Mouse (Mus musculus) c-Kit-positive CD71-positive TER-119-positive erythroid progenitor cells, embryonic 14.5 days (primary cell): ENCODE measurements around the gene Reep3.
"Not testable (repeated sequence)": the region's sequence is repeated elsewhere in the genome, so short reads cannot be mapped to it uniquely, and the experiment has no call there.

ENCODE experiments used
- DNase-seq: peaks from one replicate; pipeline ENCODE4 v3.0.0-alpha.2; 2013; ENCODE audit warnings: low spot score

The Reep3 gene

DNA sequence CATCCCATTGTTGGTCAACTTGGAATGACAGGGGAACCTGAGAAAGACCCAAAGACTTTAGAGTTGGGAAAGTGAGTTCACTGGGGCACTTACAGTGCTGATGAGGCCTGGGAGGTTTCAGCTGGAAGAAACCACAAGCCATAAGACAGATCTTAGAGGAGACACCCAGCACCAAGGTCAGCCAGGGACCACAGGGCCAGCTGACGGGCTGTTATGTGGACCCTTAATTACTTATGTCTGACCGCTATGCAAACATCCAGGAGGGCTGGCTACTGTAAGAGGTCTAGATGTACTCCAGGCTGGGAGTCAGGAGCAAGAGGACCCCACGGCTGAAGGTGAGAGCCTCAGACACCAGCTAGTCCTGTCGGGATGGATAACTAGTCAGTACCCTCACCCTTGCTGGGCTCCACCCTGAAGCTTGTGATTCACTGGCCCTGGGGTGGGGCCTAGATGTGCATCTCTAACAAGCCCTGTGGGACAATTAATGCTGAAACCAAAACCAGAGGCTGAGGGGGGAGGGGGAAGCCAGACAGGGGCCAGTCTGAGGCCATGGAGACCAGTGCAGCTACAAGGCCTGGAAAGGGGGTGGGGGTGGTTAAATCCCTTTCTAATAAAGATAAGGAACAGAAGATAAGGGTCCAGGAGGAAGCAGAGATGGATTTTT, 80.0 kb downstream of the Reep3 start:
- DNase-seq = no peak

DNA sequence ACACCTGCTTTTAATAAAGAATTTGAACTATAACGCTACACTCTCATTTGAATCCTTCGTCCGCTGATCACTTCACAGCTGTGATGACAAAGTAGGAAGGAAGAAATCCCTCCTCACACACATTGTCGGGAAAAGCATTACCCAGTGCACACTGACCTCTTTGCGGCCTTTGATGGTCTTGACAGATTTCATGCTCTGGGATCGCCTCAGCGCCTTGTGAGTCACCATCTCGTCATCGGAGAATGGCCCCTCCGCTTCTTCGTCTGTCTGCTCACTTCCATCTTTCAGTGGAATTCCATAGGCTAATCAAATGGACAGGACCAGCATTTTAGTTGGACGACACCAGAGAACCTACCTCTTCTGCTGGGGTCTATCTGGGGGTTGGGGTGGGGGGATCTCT, 82.0 kb downstream of the Reep3 start:
- DNase-seq = no peak

DNA sequence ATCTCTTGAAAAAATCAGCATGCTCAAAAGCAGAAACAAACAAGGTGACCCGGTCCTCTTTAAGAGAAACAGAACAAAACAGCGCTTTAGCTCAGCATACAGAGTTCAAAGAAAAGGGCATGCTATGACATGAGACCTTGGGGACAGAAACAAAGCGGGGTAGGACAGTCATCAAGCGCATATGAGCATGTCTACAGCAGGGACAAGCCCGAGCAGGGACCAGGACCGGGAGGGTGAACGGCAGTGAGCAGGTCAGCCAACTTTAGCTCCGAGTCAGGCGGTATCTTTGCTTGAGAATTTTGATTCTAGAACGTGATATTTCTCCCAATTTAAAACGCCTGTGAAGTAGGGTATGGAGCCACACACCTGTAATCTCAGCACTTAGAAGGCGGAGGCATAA, 86.2 kb downstream of the Reep3 start:
- DNase-seq = no peak

DNA sequence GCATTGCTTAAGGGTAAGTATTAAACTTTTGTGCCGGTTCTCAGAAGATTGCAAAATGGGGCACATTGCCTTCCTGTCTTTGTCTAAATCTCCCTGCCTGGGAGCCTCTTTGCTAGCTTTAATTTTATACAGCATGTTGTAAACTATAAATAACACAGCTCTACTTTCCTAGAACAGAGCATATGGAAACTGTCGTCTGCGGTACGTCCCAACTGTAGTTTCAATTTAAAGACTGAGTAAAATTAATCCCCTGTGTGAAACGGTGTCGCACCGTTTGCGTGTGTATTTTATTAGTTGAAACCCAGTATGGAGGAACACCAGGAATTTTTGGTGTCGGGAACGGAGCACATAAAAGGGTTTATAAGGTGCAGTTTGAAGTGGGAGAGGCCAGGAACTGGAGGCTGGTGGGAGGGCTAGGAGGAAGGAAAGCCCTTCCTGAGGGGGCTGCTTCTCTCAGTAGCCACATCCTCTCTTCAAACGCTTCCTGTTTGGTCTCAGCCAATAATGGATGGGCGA, 92.2 kb downstream of the Reep3 start:
- no peak for DNase-seq

DNA sequence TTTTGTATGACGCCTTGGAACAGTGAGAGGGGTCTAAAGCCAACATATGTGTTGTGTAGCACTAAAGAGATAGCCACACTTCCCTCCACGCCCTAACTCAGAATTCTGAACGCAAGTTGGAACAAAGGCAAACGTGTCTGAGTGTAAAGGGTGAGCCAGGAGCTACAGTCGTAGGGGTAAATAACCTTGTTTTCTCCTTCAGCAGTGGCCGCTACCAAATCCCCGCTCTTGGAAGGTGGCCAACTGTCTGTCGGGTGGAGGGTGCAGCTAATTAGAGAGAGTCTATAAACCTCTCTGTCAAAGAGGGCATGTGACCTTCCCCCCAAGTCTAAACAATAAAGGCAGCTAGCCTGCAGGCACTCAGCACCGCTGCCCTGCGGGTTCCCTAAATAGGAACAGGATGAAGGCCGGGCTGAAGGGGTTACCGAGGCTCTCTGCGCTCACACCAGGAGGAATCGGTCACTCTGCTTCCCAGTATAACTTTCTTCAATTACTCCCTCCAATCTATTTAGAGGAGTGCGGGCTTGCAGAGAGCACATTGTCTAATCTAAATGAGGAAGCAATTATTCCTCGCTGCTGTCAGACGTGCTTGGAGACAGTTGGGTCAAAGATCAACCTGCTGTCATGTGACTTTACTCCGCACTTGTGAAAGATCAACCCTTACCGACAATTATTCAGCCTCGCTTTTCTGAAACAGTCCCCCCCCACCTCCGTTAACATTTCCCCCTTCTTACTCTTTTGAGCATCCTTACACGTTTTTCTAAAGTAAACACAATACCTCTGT, 92.8 kb downstream of the Reep3 start:
- DNase-seq = no peak

DNA sequence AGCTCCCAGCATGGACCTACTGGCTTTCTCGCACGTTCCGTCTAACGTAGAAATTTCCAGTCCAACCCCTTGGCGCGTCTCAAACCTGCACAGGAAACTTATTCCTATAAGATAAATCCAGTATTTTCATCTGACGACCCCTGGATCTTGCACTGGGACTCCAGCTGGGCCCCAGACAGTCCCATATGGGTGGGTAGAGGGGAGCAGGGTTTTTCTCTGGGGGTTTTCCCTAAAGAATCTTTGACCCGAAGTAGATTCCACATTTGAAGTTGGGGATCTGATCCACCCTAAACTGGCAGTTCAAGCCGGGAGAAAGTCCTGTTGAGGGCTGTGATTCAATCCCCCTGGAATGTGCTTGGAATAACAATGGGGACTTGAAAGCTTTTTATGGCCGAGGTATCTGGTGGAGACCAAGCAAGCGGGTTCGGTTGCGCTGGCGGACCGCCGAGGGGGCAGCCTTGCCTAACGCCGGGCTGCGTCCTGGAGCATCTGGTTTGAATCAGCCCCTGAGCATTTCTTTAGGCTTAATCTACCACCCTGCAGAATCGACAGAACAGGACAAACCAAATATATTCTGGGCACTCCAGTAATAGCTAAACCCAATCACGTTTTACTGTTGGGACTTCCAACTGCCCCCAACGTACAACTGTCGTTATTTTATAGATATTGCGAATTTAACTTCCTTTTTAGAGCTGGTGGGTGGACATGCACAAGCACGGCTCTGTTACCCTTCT, 93.6 kb downstream of the Reep3 start:
- no peak for DNase-seq

DNA sequence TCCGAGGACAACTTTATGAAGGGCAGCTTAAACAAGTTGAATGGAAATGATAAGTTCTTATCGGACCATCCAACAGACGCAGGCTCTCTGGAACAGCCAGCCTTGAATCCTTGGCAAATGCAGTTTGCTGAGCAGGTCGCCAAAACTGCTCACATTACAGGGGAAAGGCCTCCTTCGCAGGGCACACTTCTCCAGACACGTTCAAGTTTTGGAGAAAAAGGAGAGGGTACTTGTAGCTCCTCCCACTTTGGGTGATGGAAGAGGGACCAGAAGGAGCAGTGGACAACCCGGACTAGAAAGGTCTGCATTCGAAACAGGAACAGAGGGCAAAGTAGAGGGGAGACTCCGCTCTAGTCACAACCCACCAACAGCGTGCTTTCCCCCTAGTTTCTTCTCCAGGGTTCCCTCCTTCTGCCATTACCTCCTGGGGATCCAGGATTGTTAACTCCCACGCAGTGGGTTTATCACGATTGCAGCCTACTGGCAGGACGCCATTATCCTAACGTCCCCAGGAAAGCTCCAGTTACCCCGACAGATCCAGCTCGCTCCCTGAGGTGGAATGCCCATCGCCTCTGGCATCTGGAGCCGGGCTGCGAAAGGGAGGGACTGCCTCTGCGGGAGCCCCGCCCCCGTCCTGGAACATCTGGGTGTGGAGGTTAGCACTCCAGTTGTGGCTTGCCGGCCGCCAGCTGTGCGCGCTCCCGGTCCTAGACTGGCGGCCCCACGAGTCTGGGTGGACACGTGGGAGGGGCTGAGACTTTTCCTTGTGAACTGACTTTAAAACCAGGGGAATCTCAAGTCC, 94.3 kb downstream of the Reep3 start:
- no peak for DNase-seq

DNA sequence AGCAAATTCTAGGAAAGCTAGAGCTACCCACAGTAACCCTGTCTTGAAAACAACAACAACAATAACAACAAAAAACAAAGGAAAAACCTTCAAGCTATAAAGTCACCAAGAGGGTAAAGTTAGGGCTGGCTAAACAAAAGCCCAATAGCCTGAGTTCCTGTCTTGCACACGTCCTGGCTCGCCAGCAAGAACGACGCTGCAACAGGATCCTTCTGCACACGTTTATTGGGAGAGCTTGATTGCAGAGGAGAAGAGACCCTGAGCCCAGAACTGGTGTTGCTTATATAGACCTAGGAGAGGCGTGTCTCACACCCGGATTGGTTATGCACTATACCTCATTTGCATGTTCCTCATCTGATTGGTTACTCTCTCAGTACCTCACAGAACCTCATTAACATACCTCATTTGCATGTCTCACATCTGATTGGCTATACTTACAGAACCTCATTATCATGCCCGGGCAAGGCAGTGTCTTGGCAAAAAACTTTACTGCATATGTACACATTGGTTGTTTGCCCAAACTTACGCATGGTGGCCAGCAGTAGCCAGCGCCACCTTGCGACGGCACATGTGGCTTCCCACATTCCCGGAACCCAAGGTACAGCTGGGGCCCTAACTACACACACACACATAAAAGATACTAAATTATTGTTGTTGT, 95.7 kb downstream of the Reep3 start:
- not testable (repeated sequence) for DNase-seq

DNA sequence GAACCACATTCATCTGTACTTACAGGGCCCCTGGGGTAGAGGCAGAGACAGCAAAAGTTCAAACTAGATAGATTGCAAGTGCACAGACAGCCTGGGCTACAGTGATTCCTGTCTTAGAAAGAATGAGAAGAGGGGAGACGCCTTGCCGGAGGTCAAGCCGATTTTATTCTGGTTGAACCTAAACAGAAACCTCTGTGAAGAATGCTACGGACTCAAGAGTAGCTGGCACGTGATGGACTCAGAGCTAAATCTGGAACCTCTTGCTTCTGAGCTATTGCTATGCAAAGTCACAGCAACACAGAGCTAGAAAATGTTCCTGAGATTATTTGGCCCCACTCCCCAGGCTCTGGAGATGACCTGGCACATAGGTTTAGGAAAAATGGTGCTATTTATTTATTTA, 96.6 kb downstream of the Reep3 start:
- no peak for DNase-seq

DNA sequence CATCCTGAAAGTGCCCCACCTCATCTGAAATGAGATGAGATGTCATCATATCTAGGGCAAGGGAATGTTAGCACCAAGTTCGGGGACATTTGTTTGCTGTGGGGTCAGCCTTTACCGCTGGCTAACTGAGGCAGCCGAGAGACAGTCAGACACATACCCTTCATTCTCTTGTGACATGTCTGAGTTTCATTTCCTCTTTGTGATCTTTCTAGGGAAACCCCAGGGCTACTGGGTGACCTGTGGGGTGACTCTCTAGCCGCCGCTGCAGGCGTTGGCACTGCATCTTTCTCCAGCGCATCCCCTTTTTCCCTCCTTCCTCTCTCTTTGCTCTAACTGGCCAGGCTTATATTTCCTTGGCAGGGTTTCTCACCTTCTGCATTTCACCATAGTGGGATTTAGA, 98.0 kb downstream of the Reep3 start:
- DNase-seq = no peak

DNA sequence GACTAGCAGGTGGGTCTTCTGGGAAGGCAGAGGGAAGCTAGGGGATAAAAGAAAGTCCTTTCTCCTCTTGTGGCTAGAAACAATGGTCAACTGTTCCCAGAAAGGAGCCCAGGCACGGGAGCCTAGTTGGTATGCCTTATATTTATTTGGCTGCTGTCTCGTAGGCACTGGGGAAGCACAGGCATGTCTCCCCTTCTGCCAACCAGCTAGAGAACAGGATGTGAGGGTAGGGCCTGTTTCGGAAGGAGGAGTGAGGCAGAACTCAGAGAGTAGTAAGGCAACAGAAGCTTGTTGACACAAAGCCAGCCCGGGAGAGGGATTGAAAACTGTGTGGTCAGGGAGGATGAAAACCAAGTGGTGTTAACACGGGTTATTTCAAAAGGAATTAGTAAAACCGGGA, 101.6 kb downstream of the Reep3 start:
- no peak for DNase-seq

DNA sequence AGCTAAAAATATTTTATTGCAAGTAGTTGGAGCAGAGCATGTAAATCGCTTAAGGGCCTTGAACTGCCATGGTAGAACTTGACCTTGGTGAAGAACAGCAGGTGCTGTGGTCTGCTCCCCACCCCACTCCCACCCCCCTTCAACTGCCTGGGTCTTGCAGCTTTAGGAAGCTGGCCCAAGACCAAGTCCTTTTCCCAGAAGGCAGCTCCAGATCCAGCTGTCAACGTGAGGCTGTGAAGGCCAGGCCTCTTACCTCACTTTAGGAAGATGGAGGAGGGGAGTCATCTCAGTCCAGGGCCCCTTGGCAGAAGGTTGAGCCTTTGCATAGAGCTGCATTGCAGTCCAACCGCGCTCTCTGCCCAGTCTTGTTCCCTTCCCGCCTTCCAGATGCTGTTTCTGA, 102.3 kb downstream of the Reep3 start:
- DNase-seq = no peak

DNA sequence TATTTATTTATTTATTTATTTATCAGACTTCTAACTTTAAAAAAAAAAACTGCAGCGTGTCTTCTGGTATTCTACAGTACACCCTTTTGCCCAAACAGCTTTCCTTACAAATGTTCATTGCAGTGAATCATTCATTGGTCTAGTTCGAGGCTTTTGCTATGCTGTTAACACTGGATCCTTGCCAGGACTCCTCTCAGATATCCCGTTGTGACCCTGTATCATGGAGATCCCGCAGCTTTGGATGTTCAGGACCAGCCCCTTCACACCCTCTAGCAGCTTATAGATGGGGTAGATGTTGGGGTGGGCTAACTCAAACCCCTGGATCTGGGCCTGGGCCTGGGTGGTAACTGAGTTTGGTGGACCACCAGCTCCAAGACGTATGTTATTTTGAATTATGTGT, 104.2 kb downstream of the Reep3 start:
- DNase-seq = no peak

DNA sequence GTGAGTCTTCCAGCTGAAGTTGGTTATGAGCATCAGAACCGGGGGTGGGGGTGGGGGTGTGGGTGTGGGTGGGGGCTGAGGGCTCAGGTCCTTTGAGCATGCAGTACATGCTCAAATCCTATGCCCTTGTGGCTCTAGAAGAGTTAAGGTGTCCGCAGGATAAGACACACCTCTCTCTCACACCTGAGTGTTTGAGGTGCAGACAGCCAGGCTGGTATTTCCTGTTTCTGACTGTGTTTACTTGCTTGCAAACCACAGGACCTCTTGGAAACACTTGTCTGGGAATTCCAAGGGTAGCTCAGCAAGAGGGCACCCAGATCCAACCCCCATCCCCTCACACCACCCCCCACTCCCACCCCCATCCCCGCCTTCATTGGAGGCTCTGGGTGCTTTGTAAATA, 106.2 kb downstream of the Reep3 start:
- DNase-seq = no peak

DNA sequence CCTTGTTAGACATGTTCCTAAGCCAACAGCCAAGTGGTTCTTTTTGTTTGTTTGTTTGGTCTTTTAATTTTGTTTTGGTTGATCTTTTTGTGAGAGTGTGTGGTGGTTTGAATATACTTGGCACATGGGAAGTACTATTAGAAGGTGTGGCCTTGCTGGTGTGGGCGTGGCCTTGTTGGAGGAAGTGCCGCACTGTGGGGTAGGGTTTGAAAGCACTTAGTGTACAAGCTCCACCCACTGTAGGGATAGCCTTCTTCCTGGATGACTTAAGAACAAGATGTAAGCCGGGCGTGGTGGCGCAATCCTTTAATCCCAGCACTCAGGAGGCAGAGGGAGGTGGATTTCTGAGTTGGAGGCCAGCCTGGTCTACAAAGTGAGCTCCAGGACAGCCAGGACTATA, 113.7 kb downstream of the Reep3 start:
- DNase-seq = no peak

DNA sequence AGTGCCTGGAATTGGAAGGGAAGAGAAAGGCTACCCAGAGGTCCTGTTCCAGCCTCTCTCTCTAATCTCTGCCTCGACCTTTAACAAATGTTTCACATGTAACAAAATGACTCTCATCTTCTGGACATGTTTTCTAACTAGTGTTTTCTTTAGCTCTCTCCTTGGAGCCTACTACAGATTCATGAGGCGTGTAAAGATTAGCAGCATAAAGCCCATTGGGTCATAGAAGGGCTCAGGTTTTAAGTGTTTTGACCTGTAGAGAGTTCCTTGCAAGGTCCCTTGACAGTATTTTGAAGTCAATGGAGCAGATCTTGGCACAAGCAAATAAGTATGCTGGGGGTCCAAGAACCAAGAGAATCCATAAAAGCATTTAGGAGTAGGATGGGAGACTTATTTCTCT, 118.5 kb downstream of the Reep3 start:
- DNase-seq = no peak

DNA sequence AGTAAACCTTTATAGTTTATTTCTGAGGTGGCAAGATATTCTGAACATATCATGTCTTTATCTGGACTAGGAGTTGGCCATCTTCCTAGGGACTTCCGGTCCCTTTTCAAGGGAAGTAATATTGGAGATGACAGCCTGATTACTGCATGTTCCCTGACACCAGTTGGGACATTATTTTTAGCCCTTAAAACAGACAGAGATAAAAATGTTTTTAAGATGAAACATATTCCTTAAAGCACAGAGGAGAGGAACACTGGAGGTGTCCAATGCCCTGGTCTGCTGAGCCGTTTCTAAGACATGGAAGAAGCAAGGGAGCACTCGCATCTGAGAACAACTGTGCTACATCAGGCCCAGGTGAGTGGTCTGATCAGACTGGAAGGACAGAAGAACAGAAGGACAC, 119.7 kb downstream of the Reep3 start:
- no peak for DNase-seq

DNA sequence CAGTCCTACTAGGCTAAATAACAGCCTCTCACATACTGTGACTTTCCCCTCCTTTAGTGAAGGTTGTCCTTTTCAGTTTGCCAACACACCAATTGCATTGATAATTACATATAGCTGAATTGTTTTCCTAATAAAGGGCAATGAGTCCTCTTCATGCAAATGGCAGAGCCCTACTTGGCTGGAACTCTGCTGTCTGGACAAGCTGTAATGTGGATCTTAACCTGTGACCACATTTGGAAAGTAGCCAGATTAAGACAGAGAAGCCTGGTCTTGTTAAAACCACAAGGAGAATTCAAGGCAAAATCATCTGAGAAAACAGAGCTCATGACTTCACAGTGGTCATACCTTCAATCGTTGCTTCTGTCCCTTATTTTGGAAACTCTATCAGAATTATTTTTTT, 121.3 kb downstream of the Reep3 start:
- DNase-seq = no peak

DNA sequence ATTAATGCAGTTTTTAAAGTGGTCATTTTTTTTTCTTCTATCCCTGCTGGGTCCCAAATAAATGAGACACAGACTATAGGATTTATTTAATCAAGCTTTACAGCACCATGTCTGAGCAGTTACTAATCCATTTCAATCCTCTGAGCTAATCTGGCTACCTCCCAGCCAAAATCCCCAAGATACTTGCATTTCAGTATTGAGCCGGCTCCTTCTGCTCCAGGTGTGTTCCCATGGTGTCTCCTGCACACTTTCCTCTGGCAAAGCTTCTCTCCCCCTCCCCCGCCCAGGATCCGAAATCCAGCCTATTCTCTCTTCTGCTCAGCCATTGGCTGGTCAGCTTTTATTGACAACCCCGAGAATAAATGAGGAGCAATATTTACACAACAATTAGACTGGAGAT, 122.3 kb downstream of the Reep3 start:
- DNase-seq = no peak

DNA sequence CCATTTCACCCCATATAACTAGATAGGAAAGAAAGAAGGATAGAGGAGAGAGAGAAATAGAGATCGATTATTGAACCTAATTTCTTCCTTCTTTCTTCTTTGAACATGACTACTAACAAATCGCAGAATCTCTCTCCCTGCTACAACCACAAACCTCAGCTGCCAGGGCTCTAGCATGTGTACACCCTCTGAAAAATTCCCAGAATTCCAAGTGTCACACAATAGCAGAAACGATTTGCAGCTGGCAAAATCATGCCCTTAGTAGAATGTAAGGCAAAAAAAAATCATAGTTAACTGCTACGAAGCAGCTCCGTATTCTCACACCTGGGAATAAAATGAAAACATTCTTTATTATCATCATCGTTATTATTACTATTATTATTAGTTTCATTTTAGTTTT, 122.9 kb downstream of the Reep3 start:
- no peak for DNase-seq

DNA sequence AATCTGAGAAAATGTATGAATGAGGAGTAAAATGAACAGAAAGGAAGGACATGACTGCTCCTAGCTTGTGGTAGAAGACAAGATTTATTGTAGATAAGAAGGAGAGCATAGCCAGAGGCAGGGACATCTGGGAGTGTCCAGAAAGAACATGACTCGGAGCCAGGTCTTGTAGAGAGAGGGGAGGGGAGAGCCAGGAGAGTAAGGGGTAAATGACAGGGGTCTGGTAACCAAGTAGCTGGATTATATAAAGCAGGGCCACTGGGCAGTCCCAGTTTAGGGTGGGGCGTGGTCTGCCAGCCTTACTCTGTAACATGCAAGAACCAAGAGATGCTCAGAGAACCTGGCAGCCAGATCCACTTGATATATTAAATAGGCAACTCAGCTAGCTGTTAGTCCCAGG, 123.5 kb downstream of the Reep3 start:
- no peak for DNase-seq
